ENCODE assay signal across 24 mouse cellular contexts in the genomic region with DNA sequence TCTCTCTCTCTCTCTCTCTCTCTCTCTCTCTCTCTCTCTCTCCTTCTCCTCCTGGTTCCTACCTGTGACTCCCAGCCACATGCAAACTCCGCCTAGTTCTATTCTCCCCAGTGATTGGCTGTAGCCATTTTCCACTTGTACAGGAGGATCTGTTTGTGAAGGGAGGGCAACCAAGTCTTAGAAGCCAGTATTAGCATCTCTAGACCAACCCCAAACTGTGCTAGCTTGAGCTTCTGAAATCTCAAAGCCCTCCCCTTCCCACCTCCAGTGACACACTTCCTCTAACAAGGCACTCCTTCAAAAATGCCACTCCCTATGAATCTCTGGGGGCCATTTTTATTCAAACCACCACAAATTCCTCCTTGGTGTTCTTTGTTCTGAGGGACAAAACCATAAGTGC.
DNase-seq lines count a peak whose midpoint lies in the region; ATAC-seq and TF ChIP-seq lines count a peak whose summit lies in the region.
"Had no signal": no experiment of that assay in that cellular context is flagged by ENCODE, and none has a peak within 500 bp of the region (broad histone marks: within the 10 kb centered on the region; RNA-seq: fewer than 3 reads in every experiment).

No protein-coding gene starts in this region.

- peak; percentile 56 for DNase-seq in heart, adult 11 months
- no peak for DNase-seq in heart, postnatal 25 days (ENCODE audit: low spot score)
- peak; percentile 58 for DNase-seq in CH12.LX (ENCODE audit: extremely low read depth)
- peak; percentile 97 for DNase-seq in R1 (ENCODE audit: low read depth, low spot score)
- DNase-seq in ovary, adult 18-20 months (ENCODE audit: low spot score): no peak
- DNase-seq: adrenal gland, postnatal 10 days; adrenal gland, postnatal 36 days; cerebellum, adult 18-20 months; cerebellum, adult 9-10 months; cerebellum, postnatal 14 days; gastrocnemius, postnatal 10 days; gastrocnemius, postnatal 36 days; heart, postnatal 36 days; kidney, adult 18-20 months had no signal

- no peak for TF ChIP-seq POLR2A in CH12.LX (IDR thresholded peaks at IDR 0.05; ENCODE audit: low read depth, low read length)

- no peak overlapping the region for H3K4me3 ChIP-seq in CH12.LX (replicated peaks in 1 of 3; ENCODE audit: low read depth in 2 of 3, low read length in 2 of 3, poor library complexity in 1 of 3)
- H3K4me3 ChIP-seq: forebrain, embryonic 10.5 days; hindbrain, embryonic 10.5 days had no signal

- H3K27ac ChIP-seq in CH12.LX (ENCODE audit: insufficient read depth, low read depth): no peak overlapping the region
- H3K27ac ChIP-seq: forebrain, embryonic 10.5 days; hindbrain, embryonic 10.5 days; hindbrain, embryonic 14.5 days; hindbrain, postnatal 0 days had no signal

- no peak overlapping the region for H3K9ac ChIP-seq in CH12.LX (ENCODE audit: insufficient read depth, low read depth)
- H3K9ac ChIP-seq: hindbrain, embryonic 14.5 days had no signal

- TF ChIP-seq CTCF in CH12.LX (conservative IDR thresholded peaks at IDR 0.05 in 1 of 2, IDR thresholded peaks at IDR 0.05 in 1 of 2; ENCODE audit: low read depth in 2 of 2, low read length in 2 of 2): no peak

- no peak for TF ChIP-seq EP300 in CH12.LX (IDR thresholded peaks at IDR 0.05; ENCODE audit: low read length)

- no peaks in the 10 kb centered on the region for H3K79me2 ChIP-seq in CH12.LX (replicated peaks; ENCODE audit: control insufficient read depth, extremely low read depth, insufficient read depth, poor library complexity, severe bottlenecking)

- dilution Hi-C loops in CH12.LX (cut with MboI; ENCODE audit: extremely low pct_ligation_motif_present, extremely low pct_unique_long_range_greater_than_20kb, low sequenced_read_pairs): no loop called here

- in situ Hi-C loops in CH12.LX (cut with MboI; ENCODE audit: low pct_ligation_motif_present, low pct_unique_long_range_greater_than_20kb, low sequenced_read_pairs): no loop called here

- no peaks in the 10 kb centered on the region for H3K36me3 ChIP-seq in CH12.LX (replicated peaks in 1 of 2; ENCODE audit: control insufficient read depth in 1 of 2, insufficient read depth in 1 of 2, low read length in 1 of 2)
- H3K36me3 ChIP-seq: forebrain, embryonic 10.5 days; hindbrain, embryonic 10.5 days had no signal

- H3K9me3 ChIP-seq in CH12.LX (replicated peaks; ENCODE audit: low read length): no peaks in the 10 kb centered on the region
- H3K9me3 ChIP-seq: forebrain, embryonic 10.5 days; hindbrain, embryonic 10.5 days had no signal

- H3K4me1 ChIP-seq in CH12.LX (ENCODE audit: control insufficient read depth in 1 of 2, insufficient read depth in 2 of 2): peaks cover 3 to 55% of the 10 kb centered on the region in 2 experiments
- H3K4me1 ChIP-seq: hindbrain, embryonic 10.5 days had no signal

- no peak for ATAC-seq in megakaryocyte, adult 5-6 weeks (ENCODE audit: poor library complexity, severe bottlenecking)
- ATAC-seq: CD4-positive, CD25-positive, alpha-beta regulatory T cell, adult 4 months; forebrain, embryonic 14.5 days; hindbrain, postnatal 0 days; inflammation-experienced regulatory T-cells, adult 6 months; intestine, embryonic 16.5 days had no signal

- intact Hi-C loops in heart, postnatal 25 days (cut with DNase I): no loop called here

- no peak overlapping the region for H3K4me2 ChIP-seq in CH12.LX (ENCODE audit: insufficient read depth, low read depth, poor library complexity, severe bottlenecking)
- H3K4me2 ChIP-seq: heart, embryonic 11.5 days; hindbrain, embryonic 14.5 days had no signal

- H3K27me3 ChIP-seq in CH12.LX (replicated peaks): no peaks in the 10 kb centered on the region

- no peak for TF ChIP-seq RAD21 in CH12.LX (IDR thresholded peaks at IDR 0.05; ENCODE audit: low read depth, low read length)

TF ChIP-seq in CH12.LX, 34 proteins besides CTCF, POLR2A, EP300 and RAD21:
- TF ChIP-seq PAX5 (IDR thresholded peaks at IDR 0.05; ENCODE audit: low read length) (no peak), HCFC1 (IDR thresholded peaks at IDR 0.05; ENCODE audit: low read depth, low read length) (no peak), RCOR1 (conservative IDR thresholded peaks at IDR 0.05; ENCODE audit: low read depth, low read length) (no peak), NELFE (IDR thresholded peaks at IDR 0.05; ENCODE audit: low read depth, low read length) (no peak), JUND (conservative IDR thresholded peaks at IDR 0.05; ENCODE audit: low read depth, low read length) (no peak), IRF4 (IDR thresholded peaks at IDR 0.05; ENCODE audit: low read depth, low read length) (no peak), E2F4 (IDR thresholded peaks at IDR 0.05; ENCODE audit: insufficient replicate concordance, low read depth, low read length) (no peak), MYC (IDR thresholded peaks at IDR 0.05; ENCODE audit: low read depth, low read length) (no peak), ZMIZ1 (IDR thresholded peaks at IDR 0.05; ENCODE audit: low read depth, low read length) (no peak), ETS1 (conservative IDR thresholded peaks at IDR 0.05; ENCODE audit: low read depth, low read length) (no peak), TBP (conservative IDR thresholded peaks at IDR 0.05; ENCODE audit: low read depth, low read length) (no peak), ZKSCAN1 (IDR thresholded peaks at IDR 0.05; ENCODE audit: borderline replicate concordance, low read depth, low read length) (no peak), POLR2AphosphoS2 (IDR thresholded peaks at IDR 0.05; ENCODE audit: low read depth, low read length) (no peak), GABPA (IDR thresholded peaks at IDR 0.05; ENCODE audit: insufficient replicate concordance, low read depth, low read length) (no peak), MXI1 (IDR thresholded peaks at IDR 0.05; ENCODE audit: low read depth, low read length) (no peak), KAT2A (IDR thresholded peaks at IDR 0.05; ENCODE audit: insufficient replicate concordance, low read length) (no peak), SIN3A (IDR thresholded peaks at IDR 0.05; ENCODE audit: low read length) (no peak)

Comparison
In these comparisons a context has a peak if more than half of its experiments do, and no peak if none do; other contexts are left out.
1. DNase-seq: peak in heart, adult 11 months (single experiment), CH12.LX (single experiment) and R1 (single experiment); none in heart, postnatal 25 days (single experiment) and ovary, adult 18-20 months (single experiment).